Mouse (Mus musculus) left cerebral cortex, adult 9 months (tissue): ENCODE results near the gene Nadk.
A peak's percentile ranks its signal among the peaks of the same experiment; 100 is the strongest.
"Not testable (repeated sequence)": the region's sequence is repeated elsewhere in the genome, so short reads cannot be mapped to it uniquely, and the experiment has no call there.

Experiments used
- DNase-seq, 2 experiments: peaks; one replicate each; pipeline ENCODE4 v3.0.0; 2022; ENCODE audit warnings: low spot score in 2 of 2

Gene Nadk

GRCm38 (mm10) chr4:155569818-155570217, 7.6 kb downstream of the Nadk start:
- no peak for DNase-seq

GRCm38 (mm10) chr4:155570315-155570714, 8.1 kb downstream of the Nadk start:
- not testable (repeated sequence) for DNase-seq

- no peak for DNase-seq
These were observed 9.3 kb downstream of the Nadk start for GRCm38 (mm10) chr4:155571442-155571841.

- no peak for DNase-seq
These were observed 11.0 kb downstream of the Nadk start for GRCm38 (mm10) chr4:155573155-155573554.

GRCm38 (mm10) chr4:155573876-155574275, 11.7 kb downstream of the Nadk start:
- DNase-seq = no peak

GRCm38 (mm10) chr4:155574931-155575330, 12.8 kb downstream of the Nadk start:
- no peak for DNase-seq

- DNase-seq = no peak
These were observed 13.3 kb downstream of the Nadk start for GRCm38 (mm10) chr4:155575521-155575920.

- DNase-seq = no peak
These were observed 15.0 kb downstream of the Nadk start for GRCm38 (mm10) chr4:155577132-155577531.

GRCm38 (mm10) chr4:155577741-155578140, 15.6 kb downstream of the Nadk start:
- no peak for DNase-seq

GRCm38 (mm10) chr4:155578336-155579125, 16.4 kb downstream of the Nadk start:
- no peak for DNase-seq

- DNase-seq = peak in 1 of 2 experiments; percentile 50
These were observed 18.2 kb downstream of the Nadk start for GRCm38 (mm10) chr4:155580420-155580819.

- no peak for DNase-seq
These were observed 20.2 kb downstream of the Nadk start for GRCm38 (mm10) chr4:155582279-155582905.

GRCm38 (mm10) chr4:155589356-155589755, 27.2 kb downstream of the Nadk start:
- DNase-seq = no peak

GRCm38 (mm10) chr4:155591012-155591719, 29.0 kb downstream of the Nadk start:
- DNase-seq = no peak

GRCm38 (mm10) chr4:155593780-155594179, 31.6 kb downstream of the Nadk start:
- no peak for DNase-seq

GRCm38 (mm10) chr4:155595777-155596176, 33.6 kb downstream of the Nadk start:
- DNase-seq = no peak

GRCm38 (mm10) chr4:155596606-155597005, 34.4 kb downstream of the Nadk start:
- DNase-seq = no peak

GRCm38 (mm10) chr4:155598536-155598935, 36.4 kb downstream of the Nadk start:
- no peak for DNase-seq

- DNase-seq = no peak
These were observed 38.0 kb downstream of the Nadk start for GRCm38 (mm10) chr4:155599901-155600825.

GRCm38 (mm10) chr4:155601091-155601996, 39.2 kb downstream of the Nadk start, which contains the start of gene Slc35e2:
Gene Slc35e2 (plus strand): TSS chr4:155601416.
- peak; percentile 89 to 94 for DNase-seq
